ENCODE assay signal across 12 mouse cellular contexts in the genomic region with DNA sequence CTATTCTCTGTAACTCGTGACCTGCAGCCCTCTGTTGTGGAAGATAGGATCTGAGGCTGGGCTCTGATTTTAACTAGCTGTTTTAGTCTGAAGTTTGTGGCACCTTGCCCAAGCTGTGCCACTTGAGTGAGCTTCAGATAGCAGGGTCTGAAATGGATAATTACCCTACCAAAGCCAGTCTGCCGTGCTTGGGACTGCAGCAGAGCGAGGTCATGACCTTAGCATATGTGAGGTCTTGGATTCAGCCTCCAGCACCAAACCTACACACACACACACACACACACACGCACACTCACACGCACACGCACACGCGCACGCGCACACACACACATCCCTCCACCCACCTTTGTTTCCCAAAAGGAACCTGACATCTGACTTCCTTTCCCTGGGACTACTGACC. TPM values are rescaled to one million over a fixed set of nuclear protein-coding genes. Genes with fewer than 3 reads are reported as not detected.
DNase-seq lines count a peak whose midpoint lies in the region; ATAC-seq lines count a peak whose summit lies in the region.
"Had no signal": no experiment of that assay in that cellular context is flagged by ENCODE, and none has a peak within 500 bp of the region (broad histone marks: within the 10 kb centered on the region; RNA-seq: fewer than 3 reads in every experiment).

No protein-coding gene starts in this region.

- WGBS in midbrain, embryonic 10.5 days: 75% methylated on average over 10 of the region's 10 CpGs
- WGBS in midbrain, embryonic 16.5 days: 61% methylated on average over 10 of the region's 10 CpGs

- no peak for ATAC-seq in midbrain, embryonic 16.5 days

- peak; percentile 30 for DNase-seq in midbrain, embryonic 10.5 days (ENCODE audit: low spot score)
- peak; percentile 32 for DNase-seq in embryo, embryonic 9.5 days (ENCODE audit: extremely low spot score)
- DNase-seq in kidney, adult 18-20 months: peak; percentile 65
- DNase-seq in retina, embryonic 14.5 days (ENCODE audit: low spot score): peak; percentile 61
- no peak for DNase-seq in adrenal gland, adult (ENCODE audit: inconsistent age in 2 of 2, low spot score in 1 of 2)
- DNase-seq in testis, postnatal 14 days (ENCODE audit: low spot score): no peak
- DNase-seq: adrenal gland, postnatal 10 days; cerebellum, adult 8-10 months; lung, postnatal 4 days had no signal

- H3K4me1 ChIP-seq in midbrain, embryonic 10.5 days: peaks cover 20% of the 10 kb centered on the region
- H3K4me1 ChIP-seq in midbrain, embryonic 16.5 days (ENCODE audit: control insufficient read depth, insufficient read depth, low read length): no peaks in the 10 kb centered on the region

- no peak overlapping the region for H3K4me2 ChIP-seq in midbrain, embryonic 16.5 days (ENCODE audit: low read length)
- H3K4me2 ChIP-seq: limb, embryonic 15.5 days had no signal

- H3K4me3 ChIP-seq in midbrain, embryonic 10.5 days: no peak overlapping the region
- no peak overlapping the region for H3K4me3 ChIP-seq in midbrain, embryonic 16.5 days (ENCODE audit: low read depth, low read length)
- H3K4me3 ChIP-seq: limb, embryonic 15.5 days had no signal

- no peaks in the 10 kb centered on the region for H3K27me3 ChIP-seq in midbrain, embryonic 10.5 days (ENCODE audit: low read depth, poor library complexity, severe bottlenecking)
- H3K27me3 ChIP-seq in midbrain, embryonic 16.5 days (ENCODE audit: control insufficient read depth, insufficient read depth, low read depth, low read length): no peaks in the 10 kb centered on the region
- H3K27me3 ChIP-seq: limb, embryonic 15.5 days had no signal

- H3K36me3 ChIP-seq in midbrain, embryonic 10.5 days: no peaks in the 10 kb centered on the region
- no peaks in the 10 kb centered on the region for H3K36me3 ChIP-seq in midbrain, embryonic 16.5 days (ENCODE audit: control insufficient read depth, insufficient read depth, low read length)
- H3K36me3 ChIP-seq: G1E; limb, embryonic 15.5 days had no signal

- H3K9ac ChIP-seq in midbrain, embryonic 16.5 days (ENCODE audit: low read depth, low read length): no peak overlapping the region
- H3K9ac ChIP-seq: limb, embryonic 15.5 days had no signal

- no peak overlapping the region for H3K27ac ChIP-seq in midbrain, embryonic 10.5 days (replicated peaks)
- no peak overlapping the region for H3K27ac ChIP-seq in midbrain, embryonic 16.5 days (ENCODE audit: low read length)
- H3K27ac ChIP-seq: limb, embryonic 15.5 days had no signal

- no peaks in the 10 kb centered on the region for H3K9me3 ChIP-seq in midbrain, embryonic 10.5 days (replicated peaks)
- no peaks in the 10 kb centered on the region for H3K9me3 ChIP-seq in midbrain, embryonic 16.5 days (replicated peaks; ENCODE audit: control insufficient read depth, low read length, poor library complexity, severe bottlenecking)
- H3K9me3 ChIP-seq: G1E; limb, embryonic 15.5 days had no signal

RNA-seq across cellular contexts. Expression of a gene that starts 27.5 kb away (rescaled TPM):
- 7.8 and 8.2 TPM in 2 replicates for polyA plus RNA-seq in midbrain, embryonic 10.5 days (2016; fragmentation: Nextera tagmentation; extraction: Ambion mirVana)
- 8.8 and 11.2 TPM in 2 replicates for polyA plus RNA-seq in midbrain, embryonic 16.5 days (2015; fragmentation: Nextera tagmentation; extraction: Ambion mirVana)

Comparison
In these comparisons a context has a peak if more than half of its experiments do, and no peak if none do; other contexts are left out.
1. DNase-seq: peak in midbrain, embryonic 10.5 days (single experiment), embryo, embryonic 9.5 days (single experiment), kidney, adult 18-20 months (single experiment) and retina, embryonic 14.5 days (single experiment); none in adrenal gland, adult (0 of 2) and testis, postnatal 14 days (single experiment).